Mouse (Mus musculus) ES-Bruce4 (cell line): ENCODE results near the gene Neurog1.

Experiments used
- CTCF ChIP-seq: IDR thresholded peaks from one replicate; pipeline ENCODE4 v1.8.1; 2011; ENCODE audit warnings: low read depth, low read length
- EP300 ChIP-seq: IDR thresholded peaks from 2 replicates; pipeline ENCODE4 v1.6.1; 2011; ENCODE audit warnings: low read depth, low read length; ENCODE audit not compliant: insufficient read depth
- POLR2A ChIP-seq: IDR thresholded peaks from one replicate; pipeline ENCODE4 v1.8.1; 2011; ENCODE audit warnings: low read length; ENCODE audit not compliant: insufficient read depth

- TF ChIP-seq CTCF = peak; percentile 36
- no peak for TF ChIP-seq EP300
- TF ChIP-seq POLR2A = no peak
Observed at GRCm38 (mm10) chr13:56266435-56266834, 14.5 kb upstream of the Neurog1 start.
